10 mouse cellular contexts compared by ENCODE assay signal in the genomic region with DNA sequence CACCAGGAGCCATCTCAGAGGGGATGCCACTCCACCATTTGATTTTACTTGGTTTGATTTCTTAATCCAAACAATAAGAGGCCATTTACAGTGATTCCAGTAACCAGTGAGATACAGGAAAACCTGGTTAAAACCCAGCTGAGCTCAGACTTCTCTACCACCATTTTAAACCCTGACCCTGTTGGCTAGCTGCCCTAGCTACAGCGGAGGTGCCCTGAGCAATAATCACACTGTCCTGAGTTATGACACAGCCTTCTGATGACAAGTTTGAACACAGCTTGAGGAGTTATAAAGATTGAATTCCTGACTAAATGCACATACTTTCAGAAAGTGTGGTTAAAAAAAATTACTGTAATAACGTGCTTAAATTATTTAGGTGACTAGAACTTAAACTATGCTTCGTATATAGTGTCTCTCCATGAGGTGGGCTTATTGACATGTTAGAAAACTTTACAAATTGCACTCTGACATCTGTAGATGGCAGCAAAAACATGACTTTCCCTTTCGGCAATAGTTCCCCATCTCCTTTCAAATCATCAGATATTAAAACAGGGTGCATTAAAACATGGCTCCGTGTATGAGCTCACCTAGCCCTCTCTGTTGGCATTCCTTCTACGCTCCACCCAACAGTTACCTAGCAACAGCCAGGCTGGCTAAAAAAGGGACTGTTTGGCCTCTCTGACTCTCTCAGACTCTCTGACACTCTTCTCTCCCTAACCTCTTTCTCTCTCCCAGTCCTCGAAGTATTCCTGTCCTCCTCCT. TPM values are rescaled to one million over a fixed set of nuclear protein-coding genes. Genes with fewer than 3 reads are reported as not detected.
DNase-seq lines count a peak whose midpoint lies in the region; ATAC-seq and TF ChIP-seq lines count a peak whose summit lies in the region.
"Had no signal": no experiment of that assay in that cellular context is flagged by ENCODE, and none has a peak within 500 bp of the region (broad histone marks: within the 10 kb centered on the region; RNA-seq: fewer than 3 reads in every experiment).

No protein-coding gene starts in this region.

- no peak overlapping the region for H3K27ac ChIP-seq in liver, postnatal 0 days (ENCODE audit: low read depth)
- no peak overlapping the region for H3K27ac ChIP-seq in liver, embryonic 11.5 days (ENCODE audit: low read depth, low read length)
- no peak overlapping the region for H3K27ac ChIP-seq in heart, embryonic 16.5 days (ENCODE audit: low read length)
- peak overlapping the region; percentile 73 for H3K27ac ChIP-seq in lung, embryonic 15.5 days

- TF ChIP-seq CTCF in liver, postnatal 0 days (IDR thresholded peaks at IDR 0.05; ENCODE audit: low read depth): 0 out of 2 replicates have a peak, but pooled peaks have one; percentile 21

- H3K9ac ChIP-seq in liver, postnatal 0 days (replicated peaks): no peak overlapping the region
- no peak overlapping the region for H3K9ac ChIP-seq in liver, embryonic 11.5 days (ENCODE audit: low read depth, low read length)
- H3K9ac ChIP-seq in heart, embryonic 16.5 days (ENCODE audit: low read length): no peak overlapping the region
- no peak overlapping the region for H3K9ac ChIP-seq in lung, embryonic 15.5 days

- WGBS in liver, postnatal 0 days (ENCODE audit: insufficient replicate concordance): 65% methylated on average over 7 of the region's 7 CpGs
- WGBS in liver, embryonic 11.5 days: 77% methylated on average over 7 of the region's 7 CpGs
- 46% methylated on average over 7 of the region's 7 CpGs for WGBS in heart, embryonic 16.5 days
- WGBS in lung, embryonic 15.5 days: 43% methylated on average over 7 of the region's 7 CpGs

- H3K4me3 ChIP-seq in liver, postnatal 0 days (ENCODE audit: low read depth, low read length): no peak overlapping the region
- no peak overlapping the region for H3K4me3 ChIP-seq in liver, embryonic 11.5 days (ENCODE audit: low read depth, low read length)
- no peak overlapping the region for H3K4me3 ChIP-seq in heart, embryonic 16.5 days (ENCODE audit: low read length)
- no peak overlapping the region for H3K4me3 ChIP-seq in lung, embryonic 15.5 days
- H3K4me3 ChIP-seq: erythroblast, embryonic 14.5 days; myocyte had no signal

- H3K4me1 ChIP-seq in liver, postnatal 0 days (ENCODE audit: insufficient read depth): no peaks in the 10 kb centered on the region
- H3K4me1 ChIP-seq in liver, embryonic 11.5 days (replicated peaks; ENCODE audit: control insufficient read depth, insufficient read depth, low read length): no peaks in the 10 kb centered on the region
- no peaks in the 10 kb centered on the region for H3K4me1 ChIP-seq in heart, embryonic 16.5 days (ENCODE audit: control insufficient read depth, insufficient read depth, low read length)
- peaks cover 7% of the 10 kb centered on the region for H3K4me1 ChIP-seq in lung, embryonic 15.5 days

- no peaks in the 10 kb centered on the region for H3K27me3 ChIP-seq in liver, postnatal 0 days (ENCODE audit: insufficient read depth, low read length)
- H3K27me3 ChIP-seq in liver, embryonic 11.5 days (replicated peaks; ENCODE audit: control insufficient read depth, insufficient read depth, low read length): no peaks in the 10 kb centered on the region
- H3K27me3 ChIP-seq in heart, embryonic 16.5 days (ENCODE audit: control insufficient read depth, insufficient read depth, low read length): no peaks in the 10 kb centered on the region
- no peaks in the 10 kb centered on the region for H3K27me3 ChIP-seq in lung, embryonic 15.5 days

- H3K9me3 ChIP-seq in liver, postnatal 0 days (ENCODE audit: low read length): no peaks in the 10 kb centered on the region
- H3K9me3 ChIP-seq in liver, embryonic 11.5 days (ENCODE audit: control insufficient read depth, low read length): no peaks in the 10 kb centered on the region
- no peaks in the 10 kb centered on the region for H3K9me3 ChIP-seq in heart, embryonic 16.5 days (replicated peaks; ENCODE audit: control insufficient read depth, low read length)
- H3K9me3 ChIP-seq in lung, embryonic 15.5 days: no peaks in the 10 kb centered on the region

- peak; percentile 24 for DNase-seq in cerebellum, adult 9-10 months
- no peak for DNase-seq in cerebellum, postnatal 4 days (ENCODE audit: low spot score in 2 of 2)
- DNase-seq in liver, postnatal 0 days: no peak
- DNase-seq in liver, embryonic 11.5 days (ENCODE audit: low spot score): no peak
- DNase-seq in spleen, postnatal 10 days (ENCODE audit: low spot score in 2 of 2): no peak
- DNase-seq in layer of hippocampus, adult 9-10 months (ENCODE audit: low spot score): no peak

- no peak for TF ChIP-seq EP300 in liver, postnatal 0 days (IDR thresholded peaks at IDR 0.05; ENCODE audit: low read depth)

- no peak for ATAC-seq in liver, postnatal 0 days
- ATAC-seq in liver, embryonic 11.5 days (replicated peaks; ENCODE audit: low FRiP score): no peak
- 0 out of 2 replicates have a peak, but pooled peaks have one; percentile 18 for ATAC-seq in heart, embryonic 16.5 days (replicated peaks; ENCODE audit: extremely low read depth, insufficient read depth, low FRiP score)
- peak; percentile 75 for ATAC-seq in lung, embryonic 15.5 days (ENCODE audit: borderline replicate concordance, extremely low read depth, low FRiP score, low TSS enrichment)

- no peaks in the 10 kb centered on the region for H3K36me3 ChIP-seq in liver, postnatal 0 days (replicated peaks; ENCODE audit: insufficient read depth, low read length)
- no peaks in the 10 kb centered on the region for H3K36me3 ChIP-seq in liver, embryonic 11.5 days (ENCODE audit: control insufficient read depth, insufficient read depth, low read length)
- H3K36me3 ChIP-seq in heart, embryonic 16.5 days (ENCODE audit: control insufficient read depth, insufficient read depth): no peaks in the 10 kb centered on the region
- H3K36me3 ChIP-seq in lung, embryonic 15.5 days: no peaks in the 10 kb centered on the region

- no peak overlapping the region for H3K4me2 ChIP-seq in liver, postnatal 0 days (ENCODE audit: low read depth, low read length)
- H3K4me2 ChIP-seq in liver, embryonic 11.5 days: no peak overlapping the region
- 0 out of 2 replicates have a peak overlapping the region, but pooled peaks have one; percentile 11 for H3K4me2 ChIP-seq in heart, embryonic 16.5 days (ENCODE audit: low read depth, low read length)
- no peak overlapping the region for H3K4me2 ChIP-seq in lung, embryonic 15.5 days

RNA-seq across cellular contexts. Expression of a gene that starts 29.1 kb away (rescaled TPM):
- polyA plus RNA-seq in liver, postnatal 0 days (2015; fragmentation: Nextera tagmentation; extraction: Ambion mirVana): not detected in 2 replicates
- polyA plus RNA-seq in liver, embryonic 11.5 days (2014; fragmentation: Nextera tagmentation; extraction: Ambion mirVana): not detected in 2 replicates
- not detected in 2 replicates for polyA plus RNA-seq in heart, embryonic 16.5 days (2015; fragmentation: Nextera tagmentation; extraction: Ambion mirVana)
- not detected in 2 replicates for polyA plus RNA-seq in lung, embryonic 15.5 days (2015; fragmentation: Nextera tagmentation; extraction: Ambion mirVana)
- polyA plus RNA-seq: erythroblast, embryonic 14.5 days; myocyte had no signal

Comparison
In these comparisons a context has a peak if more than half of its experiments do, and no peak if none do; other contexts are left out.
1. ATAC-seq: peak in heart, embryonic 16.5 days (single experiment) and lung, embryonic 15.5 days (single experiment); none in liver, postnatal 0 days (single experiment) and liver, embryonic 11.5 days (single experiment).